Comparison of ENCODE assay signal across 22 mouse cellular contexts in genomic region chr4:44593091-44593490, GRCm38 (mm10).
DNase-seq lines count a peak whose midpoint lies in the region; ATAC-seq and TF ChIP-seq lines count a peak whose summit lies in the region.
"Had no signal": no experiment of that assay in that cellular context is flagged by ENCODE, and none has a peak within 500 bp of the region (broad histone marks: within the 10 kb centered on the region; RNA-seq: fewer than 3 reads in every experiment).

No protein-coding gene starts in this region.

- H3K27ac ChIP-seq in cerebellum, adult 2 months (ENCODE audit: insufficient read depth, low read length), result no peak overlapping the region
- H3K27ac ChIP-seq in forebrain, embryonic 16.5 days (ENCODE audit: low read length), result no peak overlapping the region

- H3K9me3 ChIP-seq in forebrain, embryonic 16.5 days (ENCODE audit: control insufficient read depth, low read length), result peaks cover 4% of the 10 kb centered on the region; the same call in 1 of the 2 replicates
- H3K9me3 ChIP-seq: G1E had no signal

- no peak for TF ChIP-seq POLR2A in cerebellum, adult 2 months (IDR thresholded peaks at IDR 0.05; ENCODE audit: borderline replicate concordance, insufficient read depth, low read length)

- no peak for ATAC-seq in forebrain, embryonic 16.5 days
- ATAC-seq: activated CD4-positive, CD25-positive, alpha-beta regulatory T cell, adult 4 months; CD4-positive, CD25-positive, alpha-beta regulatory T cell, adult 4 months; Patski had no signal

- peaks cover 18% of the 10 kb centered on the region for H3K4me1 ChIP-seq in cerebellum, adult 2 months (ENCODE audit: control insufficient read depth, insufficient read depth, low read length)
- no peaks in the 10 kb centered on the region for H3K4me1 ChIP-seq in forebrain, embryonic 16.5 days (replicated peaks; ENCODE audit: control insufficient read depth, insufficient read depth, low read length)

- TF ChIP-seq CTCF in cerebellum, adult 2 months (IDR thresholded peaks at IDR 0.05; ENCODE audit: borderline replicate concordance, insufficient read depth, low read depth, low read length), result no peak

- H3K36me3 ChIP-seq in forebrain, embryonic 16.5 days (ENCODE audit: control insufficient read depth, insufficient read depth), result no peaks in the 10 kb centered on the region
- H3K36me3 ChIP-seq: G1E had no signal

- WGBS in cerebellum, adult 2 months, result 51% methylated on average over 2 of the region's 2 CpGs
- 90% methylated on average over 2 of the region's 2 CpGs for WGBS in forebrain, embryonic 16.5 days

- H3K9ac ChIP-seq in forebrain, embryonic 16.5 days (replicated peaks; ENCODE audit: low read depth, low read length), result no peak overlapping the region

- peak; percentile 45 to 55 for DNase-seq in cerebellum, adult 2 months
- no peak for DNase-seq in cerebellum, adult 11-12 months
- peak; percentile 44 to 54 for DNase-seq in cerebellum, postnatal 25 days
- DNase-seq in cerebellum, adult 8-10 months, result no peak
- DNase-seq in cerebellum, postnatal 36 days, result peak; percentile 26 to 35
- no peak for DNase-seq in cerebellum, adult 11 months
- peak; percentile 18 for DNase-seq in brain, adult 2 months (ENCODE audit: low read depth, low spot score)
- DNase-seq: adrenal gland, adult 2 months; adrenal gland, adult 8-10 months; adrenal gland, postnatal 10 days; adrenal gland, postnatal 14 days; adrenal gland, postnatal 25 days; adrenal gland, postnatal 36 days; B cell, adult 2 months; cerebellum, adult 9-10 months; cerebellum, adult 9-11 months had no signal

- no peaks in the 10 kb centered on the region for H3K27me3 ChIP-seq in cerebellum, adult 2 months (ENCODE audit: control insufficient read depth, insufficient read depth, low read length)
- no peaks in the 10 kb centered on the region for H3K27me3 ChIP-seq in forebrain, embryonic 16.5 days (replicated peaks; ENCODE audit: control insufficient read depth, insufficient read depth, low read length)
- H3K27me3 ChIP-seq: CH12.LX had no signal

- no peak overlapping the region for H3K4me3 ChIP-seq in cerebellum, adult 2 months (replicated peaks; ENCODE audit: insufficient read depth, low read depth, low read length)
- H3K4me3 ChIP-seq in forebrain, embryonic 16.5 days (replicated peaks; ENCODE audit: low read length), result no peak overlapping the region

- no peak overlapping the region for H3K4me2 ChIP-seq in forebrain, embryonic 16.5 days (ENCODE audit: low read length)

Comparison
In these comparisons a context has a peak if more than half of its experiments do, and no peak if none do; other contexts are left out.
1. DNase-seq: peak in cerebellum, adult 2 months (2 of 2), cerebellum, postnatal 25 days (2 of 2), cerebellum, postnatal 36 days (2 of 2) and brain, adult 2 months (single experiment); none in cerebellum, adult 11-12 months (single experiment), cerebellum, adult 8-10 months (single experiment) and cerebellum, adult 11 months (single experiment).